Mouse (Mus musculus) kidney, embryonic 16.5 days (tissue): Measurements from ENCODE around the gene Tnr. TPM values are rescaled to one million over a fixed set of nuclear protein-coding genes. Genes with fewer than 3 reads are reported as not detected.

ENCODE experiments used
- ATAC-seq: fragments of 200-750 bp; cut with Nextera tagmentation; 2 replicates; pipeline ENCODE4 v1.8.0; 2017; ENCODE audit warnings: moderate TSS enrichment; ENCODE audit not compliant: low FRiP score, low TSS enrichment
- H3K27ac ChIP-seq: fragments of 300-500 bp; sonication (generic); 2 replicates; pipeline ENCODE4 v1.5.1; 2014; ENCODE audit warnings: low read length
- H3K27me3 ChIP-seq: fragments of 300-500 bp; sonication (generic); 2 replicates; pipeline ENCODE4 v1.6.1; 2014; ENCODE audit warnings: low read length, control low read depth, mixed read lengths; ENCODE audit not compliant: insufficient read depth
- H3K36me3 ChIP-seq: fragments of 300-500 bp; sonication (generic); 2 replicates; pipeline ENCODE4 v1.6.1; 2014; ENCODE audit warnings: low read length, control low read depth, mixed read lengths; ENCODE audit not compliant: insufficient read depth
- H3K4me1 ChIP-seq: fragments of 300-500 bp; sonication (generic); 2 replicates; pipeline ENCODE4 v1.6.1; 2014; ENCODE audit warnings: low read length, control low read depth, mixed read lengths; ENCODE audit not compliant: insufficient read depth
- H3K4me2 ChIP-seq: fragments of 300-500 bp; sonication (generic); replicated peaks from 2 replicates; pipeline ENCODE4 v1.6.1; 2014; ENCODE audit warnings: low read depth, low read length
- H3K4me3 ChIP-seq: fragments of 300-500 bp; sonication (generic); 2 replicates; pipeline ENCODE4 v1.5.1; 2014; ENCODE audit warnings: mild to moderate bottlenecking, low read length
- H3K9ac ChIP-seq: fragments of 300-500 bp; sonication (generic); replicated peaks from 2 replicates; pipeline ENCODE4 v1.6.1; 2014; ENCODE audit warnings: low read length
- H3K9me3 ChIP-seq: fragments of 300-500 bp; sonication (generic); 2 replicates; pipeline ENCODE4 v1.6.1; 2016; ENCODE audit warnings: low read length, control low read depth
- whole genome bisulfite sequencing: fragments of 180-500 bp; shearing (Covaris S2); extraction: QIAGEN DNeasy Blood & Tissue Kit; methylation state at CpG from one replicate; pipeline ENCODE4 v1.1.7; 2014; 5-methylcytosine and 5-hydroxymethylcytosine counted together
- polyA plus RNA-seq: library from polyadenylated mRNA; unstranded; fragments of >200 nt; fragmentation: Nextera tagmentation; extraction: Ambion mirVana; gene quantifications from 2 replicates; pipeline ENCODE4 v1.2.1, GENCODE M21; 2015

Tnr gene
- polyA plus RNA-seq, 1 experiment from 2014 or later: not detected

GRCm38 (mm10) chr1:159968395-159968794 is 444.8 kb downstream of the Tnr start:
- ATAC-seq: no peak
- Histone ChIP-seq H3K4me1 (no peaks in the 10 kb centered on the region), H3K27ac (no peak overlapping the region), H3K27me3 (no peaks in the 10 kb centered on the region), H3K9ac (no peak overlapping the region), H3K4me3 (no peak overlapping the region), H3K36me3 (no peaks in the 10 kb centered on the region), H3K4me2 (no peak overlapping the region), H3K9me3 (no peaks in the 10 kb centered on the region)

- WGBS: 51% methylated on average over 2 of the region's 2 CpGs
These were observed 454.2 kb downstream of the Tnr start for GRCm38 (mm10) chr1:159977786-159978185.

GRCm38 (mm10) chr1:159979096-159979495 is 455.5 kb downstream of the Tnr start:
- Histone ChIP-seq H3K36me3 (no peaks in the 10 kb centered on the region), H3K4me2 (no peak overlapping the region), H3K9me3 (no peaks in the 10 kb centered on the region), H3K27ac (no peak overlapping the region), H3K9ac (no peak overlapping the region), H3K4me3 (no peak overlapping the region), H3K4me1 (no peaks in the 10 kb centered on the region), H3K27me3 (no peaks in the 10 kb centered on the region)
- 57% methylated on average over 2 of the region's 2 CpGs for WGBS
- ATAC-seq: peak; percentile 67; the same call in 1 of the 2 replicates

More at GRCm38 (mm10) chr1:159977786-159978185, 454.2 kb downstream of the Tnr start:
- Histone ChIP-seq H3K4me3 (no peak overlapping the region), H3K4me1 (no peaks in the 10 kb centered on the region), H3K4me2 (no peak overlapping the region), H3K9me3 (no peaks in the 10 kb centered on the region), H3K27ac (no peak overlapping the region), H3K36me3 (no peaks in the 10 kb centered on the region), H3K27me3 (no peaks in the 10 kb centered on the region), H3K9ac (no peak overlapping the region)
- ATAC-seq: no peak

GRCm38 (mm10) chr1:159980355-159980754 is 456.8 kb downstream of the Tnr start:
- Histone ChIP-seq H3K4me3 (no peak overlapping the region), H3K4me2 (no peak overlapping the region), H3K4me1 (no peaks in the 10 kb centered on the region), H3K9me3 (no peaks in the 10 kb centered on the region), H3K27me3 (no peaks in the 10 kb centered on the region), H3K9ac (no peak overlapping the region), H3K27ac (no peak overlapping the region), H3K36me3 (no peaks in the 10 kb centered on the region)
- ATAC-seq: no peak
- 87% methylated on average over 1 of the region's 1 CpGs for WGBS
